Mouse (Mus musculus): ENCODE results near the gene Pipox.

Pipox gene

GRCm38 (mm10) chr11:77847599-77848128, 46.2 kb downstream of the Pipox start:
- no peak for DNase-seq (ENCODE audit: low read depth, low spot score)

- DNase-seq (ENCODE audit: low read depth, low spot score), result no peak
Observed at GRCm38 (mm10) chr11:77843906-77844200, 50.0 kb downstream of the Pipox start.

GRCm38 (mm10) chr11:77843068-77843905, 50.6 kb downstream of the Pipox start:
- no peak for DNase-seq (ENCODE audit: low read depth, low spot score)

GRCm38 (mm10) chr11:77840523-77841245, 53.2 kb downstream of the Pipox start:
- DNase-seq (ENCODE audit: low read depth, low spot score), result no peak

GRCm38 (mm10) chr11:77837856-77838255, 56.0 kb downstream of the Pipox start:
- no peak for DNase-seq (ENCODE audit: low read depth, low spot score)

- peak; percentile 62 for DNase-seq (ENCODE audit: low read depth, low spot score)
Observed at GRCm38 (mm10) chr11:77836751-77837150, 57.1 kb downstream of the Pipox start.

- DNase-seq (ENCODE audit: low read depth, low spot score), result no peak
Observed at GRCm38 (mm10) chr11:77836290-77836689, 57.6 kb downstream of the Pipox start.

GRCm38 (mm10) chr11:77835109-77835508, 58.8 kb downstream of the Pipox start:
- peak; percentile 24 for DNase-seq (ENCODE audit: low read depth, low spot score)

- no peak for DNase-seq (ENCODE audit: low read depth, low spot score)
Observed at GRCm38 (mm10) chr11:77832541-77832940, 61.4 kb downstream of the Pipox start.

- no peak for DNase-seq (ENCODE audit: low read depth, low spot score)
Observed at GRCm38 (mm10) chr11:77830875-77831274, 63.0 kb downstream of the Pipox start.
